Mouse (Mus musculus) adrenal gland, adult (tissue): Measurements from ENCODE around the gene Sdr9c7.

Experiments
- DNase-seq, 2 experiments: peaks; one replicate each; pipeline ENCODE4 v3.0.0; 2022 to 2023; ENCODE audit warnings: low spot score in 1 of 2; ENCODE audit not compliant: inconsistent age in 2 of 2

The Sdr9c7 gene

DNA sequence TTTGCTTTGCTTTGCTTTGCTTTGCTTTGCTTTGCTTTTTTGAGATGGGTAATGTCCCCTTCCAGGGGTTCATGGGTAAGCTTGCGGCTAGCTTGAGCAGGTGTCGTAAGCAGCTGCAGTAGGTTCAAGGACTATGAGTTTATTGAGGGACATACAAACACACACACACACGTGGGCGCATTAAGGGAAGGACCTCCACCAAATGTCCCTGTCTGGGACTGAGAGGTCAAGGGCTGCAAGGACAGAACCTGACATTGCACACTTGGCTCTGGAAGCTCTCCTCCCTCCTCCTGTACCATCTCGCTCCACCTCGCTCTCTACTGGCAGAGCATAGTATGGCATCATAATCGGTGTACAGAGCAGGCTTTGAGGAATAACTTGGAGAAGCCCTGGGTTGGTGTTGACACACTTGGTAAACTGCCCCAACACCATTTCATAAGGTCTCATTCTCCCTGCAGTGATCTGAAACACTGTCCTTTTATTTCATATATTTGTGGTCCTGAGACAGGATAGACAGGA, 60.9 kb downstream of the Sdr9c7 start:
- peak in 1 of 2 experiments; percentile 46 for DNase-seq
